In genomic region chr13:108692883-108693550, GRCm38 (mm10) we compare ENCODE assay signal across 17 mouse cellular contexts.
A peak's percentile ranks its signal among the peaks of the same experiment; 100 is the strongest.
DNase-seq lines count a peak whose midpoint lies in the region; ATAC-seq and TF ChIP-seq lines count a peak whose summit lies in the region.
"Had no signal": no experiment of that assay in that cellular context is flagged by ENCODE, and none has a peak within 500 bp of the region (broad histone marks: within the 10 kb centered on the region; RNA-seq: fewer than 3 reads in every experiment).

No protein-coding gene starts in this region.

- no peaks in the 10 kb centered on the region for H3K4me1 ChIP-seq in hindbrain, embryonic 14.5 days (replicated peaks; ENCODE audit: control insufficient read depth, insufficient read depth, low read length)
- no peaks in the 10 kb centered on the region for H3K4me1 ChIP-seq in hindbrain, embryonic 12.5 days
- H3K4me1 ChIP-seq: heart, embryonic 12.5 days had no signal

- H3K36me3 ChIP-seq in hindbrain, embryonic 14.5 days (replicated peaks; ENCODE audit: control insufficient read depth, insufficient read depth): no peaks in the 10 kb centered on the region
- no peaks in the 10 kb centered on the region for H3K36me3 ChIP-seq in hindbrain, embryonic 12.5 days
- H3K36me3 ChIP-seq: heart, embryonic 12.5 days had no signal

- 88% methylated on average over 12 of the region's 12 CpGs for WGBS in hindbrain, embryonic 14.5 days
- 84% methylated on average over 12 of the region's 12 CpGs for WGBS in hindbrain, embryonic 12.5 days

- peak; percentile 90 for ATAC-seq in frontal cortex, adult (ENCODE audit: low TSS enrichment)
- no peak for ATAC-seq in hindbrain, embryonic 14.5 days (ENCODE audit: low FRiP score)
- ATAC-seq in hindbrain, embryonic 12.5 days (ENCODE audit: low FRiP score): no peak
- ATAC-seq: hindbrain, embryonic 16.5 days; intestine, postnatal 0 days; liver, postnatal 0 days had no signal

- no peak for TF ChIP-seq CTCF in layer of hippocampus, adult 2 months (conservative IDR thresholded peaks at IDR 0.05)

- no peak for DNase-seq in frontal cortex, postnatal 25 days (ENCODE audit: low spot score in 2 of 2)
- DNase-seq in NIH3T3 (ENCODE audit: low read depth): peak; percentile 56
- DNase-seq in layer of hippocampus, adult 2 months (ENCODE audit: low spot score in 2 of 2): peak; percentile 23 to 29
- DNase-seq in left cerebral cortex, adult 9 months (ENCODE audit: low spot score in 2 of 2): peak; percentile 6 to 30
- no peak for DNase-seq in hindbrain, embryonic 14.5 days (ENCODE audit: low spot score)
- DNase-seq in spleen, postnatal 14 days (ENCODE audit: low spot score in 2 of 2): no peak
- DNase-seq: kidney, postnatal 14 days; liver; liver, postnatal 0 days; lung, postnatal 36 days; thymus, adult 2 months had no signal

- H3K9me3 ChIP-seq in hindbrain, embryonic 14.5 days (ENCODE audit: control insufficient read depth, low read length): no peaks in the 10 kb centered on the region
- no peaks in the 10 kb centered on the region for H3K9me3 ChIP-seq in hindbrain, embryonic 12.5 days (replicated peaks)
- H3K9me3 ChIP-seq: heart, embryonic 12.5 days had no signal

- no peaks in the 10 kb centered on the region for H3K27me3 ChIP-seq in hindbrain, embryonic 14.5 days (ENCODE audit: control insufficient read depth, insufficient read depth, low read length)
- no peaks in the 10 kb centered on the region for H3K27me3 ChIP-seq in hindbrain, embryonic 12.5 days
- H3K27me3 ChIP-seq: heart, embryonic 12.5 days had no signal

- H3K27ac ChIP-seq in layer of hippocampus, adult 2 months: peak overlapping the region; percentile 67; the same call in 1 of the 2 replicates
- H3K27ac ChIP-seq in hindbrain, embryonic 14.5 days: no peak overlapping the region
- no peak overlapping the region for H3K27ac ChIP-seq in hindbrain, embryonic 12.5 days

- H3K4me2 ChIP-seq in hindbrain, embryonic 14.5 days (replicated peaks): no peak overlapping the region
- H3K4me2 ChIP-seq in hindbrain, embryonic 12.5 days (replicated peaks): no peak overlapping the region
- H3K4me2 ChIP-seq: heart, embryonic 12.5 days; midbrain, embryonic 11.5 days had no signal

- no peak overlapping the region for H3K9ac ChIP-seq in hindbrain, embryonic 14.5 days
- H3K9ac ChIP-seq in hindbrain, embryonic 12.5 days: no peak overlapping the region
- H3K9ac ChIP-seq: heart, embryonic 12.5 days; liver, postnatal 0 days had no signal

- no peak overlapping the region for H3K4me3 ChIP-seq in layer of hippocampus, adult 2 months
- H3K4me3 ChIP-seq in hindbrain, embryonic 14.5 days (replicated peaks; ENCODE audit: low read length): no peak overlapping the region
- H3K4me3 ChIP-seq in hindbrain, embryonic 12.5 days: no peak overlapping the region
- H3K4me3 ChIP-seq: heart, embryonic 12.5 days had no signal

Comparison
In these comparisons a context has a peak if more than half of its experiments do, and no peak if none do; other contexts are left out.
1. DNase-seq: peak in NIH3T3 (single experiment), layer of hippocampus, adult 2 months (2 of 2) and left cerebral cortex, adult 9 months (2 of 2); none in frontal cortex, postnatal 25 days (0 of 2), hindbrain, embryonic 14.5 days (single experiment) and spleen, postnatal 14 days (0 of 2).